Mouse (Mus musculus) large intestine, adult 2 months (tissue): Measurements from ENCODE around the gene Hdac9. TPM values are rescaled to one million over a fixed set of nuclear protein-coding genes. Genes with fewer than 3 reads are reported as not detected.

Source experiments
- DNase-seq: peaks from one replicate; pipeline ENCODE4 v3.0.0-alpha.2; 2012; ENCODE audit warnings: low read depth, low spot score
- WGBS: fragments of 180-500 bp; shearing (Covaris S2); methylation state at CpG from one replicate; pipeline ENCODE4 v1.1.7; 2018; 5-methylcytosine and 5-hydroxymethylcytosine counted together
- polyA plus RNA-seq: library from polyadenylated mRNA; depleted of rRNA; stranded (reverse); fragments of >200 nt; gene quantifications from 2 replicates; pipeline ENCODE4 v1.2.3, GENCODE M21; 2012

Gene Hdac9
- polyA plus RNA-seq, 1 experiment = 1.2 TPM

DNA sequence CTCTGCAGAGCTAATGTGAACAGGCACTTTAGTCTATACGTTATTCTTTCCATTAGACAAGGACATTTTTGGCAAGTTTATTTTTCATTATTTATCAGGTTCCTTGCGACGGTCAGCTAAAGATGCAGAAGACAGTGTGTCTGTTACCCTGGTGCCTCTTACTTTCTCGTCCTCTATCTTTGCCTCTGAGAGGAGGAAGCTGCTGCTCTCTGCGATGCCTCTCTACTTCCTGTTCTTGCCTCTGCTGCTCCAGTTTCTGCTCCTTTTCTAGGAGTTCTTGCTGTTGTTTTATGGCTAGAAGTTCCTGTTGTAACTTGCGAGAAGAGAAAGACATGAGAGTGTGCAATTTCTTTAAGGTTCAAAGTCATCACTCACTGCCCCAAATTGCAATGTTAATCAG lies 484.0 kb downstream of the Hdac9 start:
- WGBS = 47% methylated on average over 6 of the region's 6 CpGs
- no peak for DNase-seq

- DNase-seq = no peak
- WGBS = 32% methylated on average over 5 of the region's 5 CpGs
These were observed 484.4 kb downstream of the Hdac9 start for GRCm38 (mm10) chr12:34432461-34432860.

GRCm38 (mm10) chr12:34431832-34432231 lies 485.1 kb downstream of the Hdac9 start:
- DNase-seq = no peak
- 82% methylated on average over 5 of the region's 5 CpGs for WGBS

DNA sequence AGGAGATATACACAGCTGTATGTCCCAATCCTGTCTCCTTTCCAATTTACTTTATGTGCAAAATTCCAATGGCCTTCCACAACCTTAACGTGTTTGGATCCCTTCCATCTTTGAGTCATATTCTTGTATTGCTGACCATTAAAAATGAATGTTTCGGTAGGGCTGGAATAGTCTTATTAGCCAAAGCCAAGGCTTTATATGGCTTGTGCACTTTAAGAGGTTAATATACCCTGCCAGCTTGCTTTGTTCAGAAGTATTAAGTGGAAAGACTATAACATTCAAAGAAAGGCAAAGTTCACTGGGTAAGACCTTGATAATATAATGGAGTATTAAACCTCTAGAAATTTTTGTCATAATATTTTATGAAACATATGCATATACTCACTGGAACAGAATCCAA lies 491.4 kb downstream of the Hdac9 start:
- no peak for DNase-seq
- WGBS = 78% methylated on average over 2 of the region's 2 CpGs

DNA sequence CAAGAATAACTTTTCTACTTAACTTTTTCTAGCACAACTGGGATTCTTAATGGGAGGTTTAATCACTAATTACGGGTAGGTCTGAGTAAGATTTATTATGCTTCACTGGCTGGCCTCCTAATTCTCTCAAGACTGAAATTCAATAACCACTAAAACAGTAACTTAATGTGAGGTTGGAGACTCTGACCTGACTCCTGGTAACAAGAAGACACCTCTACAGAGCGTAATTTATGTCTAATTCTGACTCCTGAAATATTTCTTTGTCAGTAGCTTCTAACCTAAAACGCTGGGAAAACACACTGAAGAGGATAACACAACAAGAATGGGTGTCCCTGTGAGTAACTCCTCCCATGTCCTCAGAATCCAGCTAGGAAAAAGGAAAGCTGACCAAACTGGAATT lies 508.8 kb downstream of the Hdac9 start:
- WGBS = 71% methylated on average over 3 of the region's 3 CpGs

GRCm38 (mm10) chr12:34407143-34407542 lies 509.8 kb downstream of the Hdac9 start:
- WGBS = 62% methylated on average over 3 of the region's 3 CpGs
- DNase-seq = no peak

More for the DNA sequence above, 508.8 kb downstream of the Hdac9 start:
- no peak for DNase-seq

GRCm38 (mm10) chr12:34402065-34402464 lies 514.8 kb downstream of the Hdac9 start:
- WGBS = 89% methylated on average over 7 of the region's 7 CpGs
- no peak for DNase-seq

- DNase-seq = no peak
- WGBS = 84% methylated on average over 10 of the region's 10 CpGs
These were observed 518.3 kb downstream of the Hdac9 start for GRCm38 (mm10) chr12:34398611-34399010.

- WGBS = 67% methylated on average over 3 of the region's 3 CpGs
- no peak for DNase-seq
These were observed 522.6 kb downstream of the Hdac9 start for GRCm38 (mm10) chr12:34394342-34394741.

GRCm38 (mm10) chr12:34379681-34380080 lies 537.2 kb downstream of the Hdac9 start:
- 77% methylated on average over 1 of the region's 1 CpGs for WGBS
- DNase-seq = no peak

DNA sequence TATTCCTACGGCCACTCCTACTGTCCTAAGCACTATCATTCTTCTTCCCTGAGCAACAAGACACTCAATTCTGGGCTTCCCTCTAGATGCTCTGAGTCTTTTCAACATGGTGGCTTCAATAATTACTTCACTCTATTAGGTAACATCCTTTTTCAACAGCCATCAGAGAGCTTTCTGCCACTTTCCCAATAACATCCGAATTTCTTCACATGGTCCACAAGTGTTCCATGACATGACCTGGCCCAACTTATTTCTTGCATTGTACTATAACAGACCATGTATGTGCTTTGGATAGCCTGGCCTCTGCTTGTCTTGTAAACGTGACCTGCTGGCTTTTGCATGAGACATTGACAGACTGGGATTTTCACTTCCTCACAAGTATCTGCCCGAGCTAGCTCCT lies 538.3 kb downstream of the Hdac9 start:
- WGBS = 83% methylated on average over 4 of the region's 4 CpGs
- DNase-seq = no peak

DNA sequence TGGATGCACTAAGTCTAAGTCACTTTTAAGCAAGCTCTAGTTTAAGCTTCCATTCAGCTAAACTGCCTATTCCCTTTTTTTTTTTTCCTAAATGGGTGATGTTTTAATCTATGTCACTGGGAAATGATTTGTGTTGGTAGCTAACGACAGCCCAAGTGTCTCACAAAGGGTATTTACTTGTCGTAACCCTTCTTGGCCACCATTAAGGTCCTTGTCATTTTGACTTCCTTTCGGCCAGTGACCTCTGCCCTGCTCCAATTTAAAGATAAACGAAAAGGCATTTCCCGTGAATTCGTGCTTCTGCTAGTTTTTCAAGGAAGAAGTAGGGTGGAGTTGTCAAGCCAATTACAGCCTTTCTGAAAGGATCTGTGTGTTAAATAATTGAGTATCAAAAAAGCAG lies 565.0 kb downstream of the Hdac9 start:
- 38% methylated on average over 6 of the region's 6 CpGs for WGBS
- DNase-seq = no peak

GRCm38 (mm10) chr12:34347529-34347928 lies 569.4 kb downstream of the Hdac9 start:
- DNase-seq = no peak
- 83% methylated on average over 2 of the region's 2 CpGs for WGBS

GRCm38 (mm10) chr12:34342761-34343160 lies 574.1 kb downstream of the Hdac9 start:
- WGBS = 82% methylated on average over 2 of the region's 2 CpGs
- no peak for DNase-seq

GRCm38 (mm10) chr12:34338886-34339285 lies 578.0 kb downstream of the Hdac9 start:
- no peak for DNase-seq
- WGBS = 79% methylated on average over 4 of the region's 4 CpGs

- no peak for DNase-seq
- 65% methylated on average over 4 of the region's 4 CpGs for WGBS
These were observed 582.3 kb downstream of the Hdac9 start for GRCm38 (mm10) chr12:34334455-34335084.

- 60% methylated on average over 4 of the region's 4 CpGs for WGBS
- no peak for DNase-seq
These were observed 584.0 kb downstream of the Hdac9 start for GRCm38 (mm10) chr12:34332884-34333283.

GRCm38 (mm10) chr12:34327111-34327510 lies 589.8 kb downstream of the Hdac9 start:
- WGBS = 89% methylated on average over 1 of the region's 1 CpGs
- DNase-seq = no peak

GRCm38 (mm10) chr12:34312113-34312719 lies 604.7 kb downstream of the Hdac9 start:
- no peak for DNase-seq
- WGBS = 67% methylated on average over 15 of the region's 15 CpGs

DNA sequence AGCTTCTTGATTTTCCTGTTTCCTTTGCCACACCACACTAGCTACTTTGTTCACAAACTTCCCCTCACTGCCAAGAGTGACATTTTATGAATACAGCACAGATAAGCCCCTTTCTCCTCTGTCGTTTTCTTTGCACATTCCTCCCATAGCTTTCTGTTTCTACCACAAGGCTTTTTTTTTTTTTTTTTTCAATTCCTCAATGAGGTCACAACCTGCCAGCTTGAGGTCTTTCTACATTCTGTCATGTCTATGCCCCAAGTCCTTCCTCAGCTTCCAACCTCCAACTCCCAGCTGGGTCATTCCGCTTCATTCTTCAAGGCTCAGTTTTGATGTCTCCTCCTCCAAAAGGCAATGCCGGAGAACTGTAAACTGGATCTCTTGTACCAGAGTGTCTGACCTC lies 611.4 kb downstream of the Hdac9 start:
- WGBS = 64% methylated on average over 3 of the region's 3 CpGs
- no peak for DNase-seq

- WGBS = 87% methylated on average over 7 of the region's 7 CpGs
- no peak for DNase-seq
These were observed 624.5 kb downstream of the Hdac9 start for GRCm38 (mm10) chr12:34292346-34292745.

DNA sequence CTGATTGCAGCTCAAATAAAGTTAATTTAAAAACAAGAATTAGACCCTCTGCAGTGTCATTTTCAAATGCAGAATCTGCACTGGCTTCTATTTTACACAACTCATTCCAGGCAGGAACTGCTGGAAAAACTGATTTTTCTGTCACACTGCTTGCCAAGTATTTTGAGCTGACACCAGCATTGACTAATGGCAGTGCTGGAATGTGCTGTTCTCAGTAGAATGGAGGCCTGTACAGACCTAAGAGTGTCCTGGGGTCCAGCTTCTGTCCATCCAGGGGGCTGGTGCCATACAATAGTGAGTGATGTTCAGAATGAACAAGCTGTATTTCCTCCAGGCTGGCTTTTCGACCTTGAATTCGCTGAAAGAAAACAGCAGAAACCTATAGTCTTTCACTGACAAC lies 629.7 kb downstream of the Hdac9 start:
- WGBS = 77% methylated on average over 2 of the region's 2 CpGs
- no peak for DNase-seq
